Mouse (Mus musculus) brain, embryonic 14.5 days (tissue): ENCODE data around the gene Tmem104. TPM values are rescaled to one million over a fixed set of nuclear protein-coding genes. Genes with fewer than 3 reads are reported as not detected.

Experiments used
- DNase-seq: peaks from one replicate; pipeline ENCODE4 v3.0.0-alpha.2; 2011; ENCODE audit warnings: low read depth
- CTCF ChIP-seq: fragments of 200-500 bp; IDR thresholded peaks from 2 replicates; pipeline ENCODE4 v1.5.1; 2012; ENCODE audit warnings: inconsistent platforms, mild to moderate bottlenecking, moderate library complexity, borderline replicate concordance; ENCODE audit not compliant: insufficient read depth, insufficient read length; ENCODE audit errors: extremely low read depth
- POLR2A ChIP-seq: fragments of 200-500 bp; IDR thresholded peaks from 2 replicates; pipeline ENCODE4 v1.6.1; 2012; ENCODE audit warnings: mild to moderate bottlenecking, inconsistent platforms, borderline replicate concordance; ENCODE audit not compliant: poor library complexity, insufficient read depth, insufficient read length, severe bottlenecking; ENCODE audit errors: extremely low read depth
- polyA plus RNA-seq: library from polyadenylated mRNA; depleted of rRNA; stranded (reverse); fragments of >200 nt; gene quantifications from 2 replicates; pipeline ENCODE4 v1.2.3, GENCODE M21; 2012; rRNA removed

The Tmem104 gene
- polyA plus RNA-seq, 1 experiment = 10.7 TPM

DNA sequence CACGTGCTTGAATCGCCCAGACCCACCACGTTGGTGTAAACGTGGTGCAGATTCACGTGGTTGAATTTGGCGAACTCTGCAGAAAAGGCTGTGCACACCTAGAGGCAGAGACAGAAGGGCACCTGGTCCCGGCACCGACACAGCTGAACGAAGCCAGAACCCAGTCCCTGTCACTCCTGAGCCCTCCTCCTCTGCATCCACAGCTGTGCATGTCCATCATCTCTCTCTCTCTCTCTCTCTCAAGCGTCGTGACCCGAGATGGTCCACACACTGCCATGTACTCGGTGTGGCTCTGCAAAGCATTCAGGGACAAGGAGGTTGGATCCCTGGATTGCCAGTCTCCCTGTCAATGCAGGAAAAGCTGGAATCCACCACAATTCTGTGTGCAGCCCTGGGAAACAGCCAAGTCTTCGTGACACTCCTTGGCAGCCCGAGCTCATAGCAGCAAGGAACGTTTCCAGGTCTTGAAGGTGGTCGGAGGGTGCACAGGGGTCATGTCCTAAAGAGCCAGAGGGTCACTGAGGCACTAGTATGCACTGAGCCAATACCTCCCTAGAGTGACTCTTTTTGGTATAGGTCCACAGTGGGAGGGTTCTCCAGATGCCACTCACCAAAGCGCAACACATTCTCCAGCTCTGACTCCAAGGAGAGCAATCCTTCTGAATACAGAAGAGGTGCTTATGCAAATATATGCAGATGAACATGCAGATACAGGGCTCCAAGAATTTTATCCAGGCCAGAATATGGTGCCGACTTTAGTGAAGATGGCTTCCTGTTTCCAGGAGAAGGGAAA is 99.1 kb downstream of the Tmem104 start:
- peak; percentile 47 for DNase-seq
- TF ChIP-seq POLR2A (no peak), CTCF (no peak)

DNA sequence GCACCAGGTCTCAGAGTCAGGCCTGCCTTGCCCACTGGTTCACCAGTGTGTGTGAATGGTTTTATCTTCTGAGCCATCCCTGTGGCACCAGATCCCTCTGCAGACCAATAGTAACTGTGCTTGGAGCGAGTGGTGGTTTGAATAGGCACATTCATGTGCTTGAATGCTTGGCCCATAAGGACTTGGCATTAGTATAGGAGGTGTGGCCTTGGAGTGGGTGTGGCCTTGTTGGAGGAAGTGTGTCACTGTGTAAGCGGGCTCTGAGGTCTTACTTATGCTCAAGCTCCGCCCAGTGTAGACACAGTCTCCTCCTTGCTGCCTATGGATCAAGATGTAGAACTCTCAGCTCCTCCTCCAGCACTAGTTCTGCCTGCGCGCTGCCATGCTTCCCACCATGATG is 100.1 kb downstream of the Tmem104 start:
- no peak for TF ChIP-seq CTCF
- TF ChIP-seq POLR2A = no peak
- peak; percentile 43 for DNase-seq

DNA sequence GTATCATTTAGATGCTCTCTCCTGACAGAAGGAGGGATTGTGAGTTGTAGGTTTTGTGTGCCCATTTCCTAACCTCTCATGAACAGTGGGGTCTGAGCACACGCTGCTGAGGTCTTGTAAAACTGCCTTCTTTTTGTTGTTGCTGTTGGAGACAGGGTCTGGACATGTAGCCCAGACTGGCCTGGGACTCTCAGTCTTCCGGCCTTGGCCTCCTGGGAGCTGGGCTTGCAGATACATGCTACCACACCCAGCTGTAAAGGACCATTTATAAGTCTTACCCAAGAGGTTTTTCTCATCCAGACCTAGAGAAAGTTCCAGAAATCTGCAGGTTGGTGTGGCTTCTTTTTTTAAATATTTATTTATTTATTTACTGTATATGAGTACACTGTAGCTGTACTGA is 101.0 kb downstream of the Tmem104 start:
- TF ChIP-seq POLR2A = no peak
- TF ChIP-seq CTCF = no peak
- DNase-seq = no peak

DNA sequence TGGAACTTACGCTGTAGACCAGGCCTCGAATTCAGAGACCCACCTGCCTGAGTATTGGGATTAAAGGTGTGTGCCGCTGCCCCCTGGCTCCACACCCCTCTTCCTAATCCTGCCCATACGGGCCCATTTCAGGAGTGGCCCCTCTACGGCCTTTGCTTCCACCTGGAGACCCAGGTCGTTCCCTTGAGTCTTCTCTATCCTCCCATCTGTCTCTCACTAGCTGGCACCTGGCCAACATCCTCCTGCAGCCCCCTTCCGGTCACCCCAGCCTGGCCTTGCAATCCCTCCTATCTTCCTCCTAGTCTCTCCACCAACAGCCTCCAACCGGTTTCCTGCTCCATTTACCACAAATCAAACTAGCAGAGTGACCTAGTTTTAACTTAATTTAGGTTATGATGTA is 102.6 kb downstream of the Tmem104 start:
- TF ChIP-seq CTCF (no peak), POLR2A (no peak)
- DNase-seq = no peak

DNA sequence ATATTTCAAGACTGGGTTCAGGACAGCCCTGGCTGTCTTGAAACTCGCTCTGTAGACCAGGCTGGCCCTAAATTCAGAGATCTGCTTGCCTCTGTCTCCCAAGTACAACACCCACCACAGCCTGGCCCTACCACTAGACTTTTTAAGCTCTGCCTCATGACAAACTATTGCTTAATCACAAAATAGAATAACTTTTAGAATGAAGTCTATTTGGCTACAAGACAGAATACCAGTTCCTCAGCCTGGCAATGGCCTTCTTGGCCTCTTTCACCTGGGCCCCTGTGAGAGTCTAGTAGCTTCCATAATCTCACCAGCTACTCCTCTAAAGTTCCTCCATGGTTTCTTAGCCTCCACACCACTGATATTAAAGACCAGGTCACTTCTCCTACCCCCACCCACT is 103.0 kb downstream of the Tmem104 start:
- TF ChIP-seq POLR2A (no peak), CTCF (no peak)
- no peak for DNase-seq

DNA sequence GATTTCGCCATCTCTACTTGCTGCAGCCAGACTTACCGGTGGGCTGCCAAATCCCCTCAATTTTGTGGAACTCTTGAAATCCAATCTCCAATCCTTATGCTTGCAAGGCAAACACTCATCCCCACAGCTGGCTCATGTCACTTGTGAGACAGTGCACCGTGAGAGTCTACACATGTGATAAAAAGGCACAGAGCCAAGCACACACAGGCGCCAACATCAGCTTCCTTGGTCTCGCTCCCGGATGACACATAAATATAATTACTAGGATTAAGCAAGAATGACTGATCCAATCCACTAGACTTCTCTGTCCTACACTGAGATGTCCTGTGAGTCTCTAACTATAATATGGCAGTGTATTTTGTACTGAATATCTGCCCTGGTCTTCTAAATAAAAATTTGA is 103.6 kb downstream of the Tmem104 start:
- peak; percentile 56 for DNase-seq
- TF ChIP-seq CTCF (no peak), POLR2A (no peak)

DNA sequence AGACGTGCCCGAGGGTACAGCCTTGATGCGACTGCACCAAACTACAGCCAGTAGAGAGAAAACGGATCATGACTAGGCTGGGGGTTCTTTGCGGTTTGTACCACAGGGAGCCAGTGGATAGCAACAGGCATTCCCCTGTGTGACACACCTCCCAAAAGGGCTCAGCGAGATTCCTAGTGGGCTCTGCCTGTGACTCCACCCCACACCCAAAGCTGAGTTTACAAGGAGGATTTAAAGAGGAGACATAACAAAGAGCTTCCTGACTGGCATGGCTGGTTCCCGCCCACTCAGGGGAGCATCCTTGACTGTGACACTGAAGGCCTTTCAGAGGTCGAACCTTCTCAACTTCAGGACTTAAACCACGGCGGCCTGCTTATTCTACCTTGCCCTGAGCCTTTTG is 104.2 kb downstream of the Tmem104 start:
- DNase-seq = no peak
- TF ChIP-seq POLR2A = no peak
- TF ChIP-seq CTCF = no peak

DNA sequence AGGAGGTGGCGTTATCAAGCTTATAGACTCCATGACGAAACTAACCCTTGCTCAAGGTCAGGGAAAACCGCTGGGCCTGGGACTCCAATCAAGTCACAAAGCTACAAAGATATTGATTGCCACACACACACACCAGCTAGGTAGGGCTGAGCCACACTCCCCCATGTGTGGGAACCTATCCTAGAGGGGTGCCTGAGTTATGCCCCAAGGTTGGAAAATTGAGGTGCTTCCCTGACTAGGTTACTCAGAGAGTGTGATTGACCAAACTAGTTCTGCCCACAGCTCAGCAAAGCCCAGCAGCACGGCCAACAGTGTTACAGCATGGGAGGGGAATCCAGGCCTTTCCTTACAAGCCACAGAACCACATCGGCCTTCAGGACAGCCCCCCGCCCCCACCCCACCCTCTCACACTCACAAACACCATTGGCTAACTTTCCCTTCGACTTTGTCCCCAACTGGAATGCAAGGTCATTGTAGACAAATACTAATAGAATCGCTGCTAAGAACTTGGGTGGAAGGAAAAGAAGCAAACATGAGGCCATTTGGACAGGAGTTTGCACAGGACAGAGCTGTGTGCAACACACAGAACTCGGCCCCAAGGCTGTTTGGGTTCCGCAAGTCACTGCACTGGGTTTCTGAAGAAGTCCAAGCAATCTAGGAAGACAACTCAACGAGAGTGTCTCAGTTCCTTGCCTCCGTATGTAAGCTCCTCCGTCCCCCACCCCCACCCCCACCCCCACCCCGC is 105.5 kb downstream of the Tmem104 start:
- TF ChIP-seq CTCF (no peak), POLR2A (no peak)
- DNase-seq = no peak

DNA sequence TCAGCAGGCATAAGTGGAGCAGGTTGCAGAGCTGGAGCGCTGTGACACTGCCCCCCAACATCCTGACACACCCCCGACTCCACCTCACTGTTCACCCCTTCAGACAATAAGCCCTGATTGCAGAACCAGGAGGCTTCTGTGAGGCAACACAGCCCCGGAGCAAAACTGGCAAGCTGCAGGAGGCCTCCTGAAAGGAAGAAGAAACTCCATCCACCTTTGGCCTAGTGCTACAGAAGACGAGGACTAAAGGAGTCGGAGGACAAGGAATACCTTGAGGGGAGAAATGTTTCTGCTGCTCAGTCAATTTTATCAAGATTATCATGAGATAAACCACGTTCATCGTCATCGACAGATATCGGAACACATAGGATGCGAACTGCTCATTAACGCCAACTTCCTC is 108.7 kb downstream of the Tmem104 start:
- TF ChIP-seq POLR2A (no peak), CTCF (no peak)
- no peak for DNase-seq

Other genes starting within 250 kb of the Tmem104 start
- 0.15 TPM in 1 of 2 replicates, not detected in the other for gene Cd300c, start 218.3 kb upstream of the Tmem104 start, polyA plus RNA-seq
- 0.06 and 0.11 TPM in 2 replicates for gene Cd300ld, start 197.6 kb upstream of the Tmem104 start, polyA plus RNA-seq
- 1.0 and 1.5 TPM in 2 replicates for gene Cd300c2, start 185.6 kb upstream of the Tmem104 start, polyA plus RNA-seq
- not detected in 2 replicates for gene Cd300ld2, start 171.3 kb upstream of the Tmem104 start, polyA plus RNA-seq
- 0.16 and 0.21 TPM in 2 replicates for gene Cd300ld4, start 160.5 kb upstream of the Tmem104 start, polyA plus RNA-seq
- gene Cd300ld5, start 149.7 kb upstream of the Tmem104 start, polyA plus RNA-seq = 0.21 and 0.23 TPM in 2 replicates
- 0.10 TPM in 1 of 2 replicates, not detected in the other for gene Cd300ld3, start 139.1 kb upstream of the Tmem104 start, polyA plus RNA-seq
- gene Cd300e, start 125.3 kb upstream of the Tmem104 start, polyA plus RNA-seq = not detected in 2 replicates
- gene Rab37, start 96.1 kb upstream of the Tmem104 start, polyA plus RNA-seq = 0.83 and 0.89 TPM in 2 replicates
- 0.10 and 0.15 TPM in 2 replicates for gene Cd300lf, start 53.5 kb upstream of the Tmem104 start, polyA plus RNA-seq
- 31.6 and 40.5 TPM in 2 replicates for gene Slc9a3r1, start 24.1 kb upstream of the Tmem104 start, polyA plus RNA-seq
- gene Nat9, start 372 bp downstream of the Tmem104 start, polyA plus RNA-seq = 16.0 and 16.9 TPM in 2 replicates
- 0.89 and 1.2 TPM in 2 replicates for gene Grin2c, start 79.8 kb downstream of the Tmem104 start, polyA plus RNA-seq
- 26.1 and 32.4 TPM in 2 replicates for gene Fdxr, start 89.6 kb downstream of the Tmem104 start, polyA plus RNA-seq
- 1.6 and 2.4 TPM in 2 replicates for gene Fads6, start 110.2 kb downstream of the Tmem104 start, polyA plus RNA-seq
- gene Otop2, start 119.7 kb downstream of the Tmem104 start, polyA plus RNA-seq = 0.13 and 0.15 TPM in 2 replicates
- 0.04 and 0.11 TPM in 2 replicates for gene Ush1g, start 134.6 kb downstream of the Tmem104 start, polyA plus RNA-seq
- gene Otop3, start 147.2 kb downstream of the Tmem104 start, polyA plus RNA-seq = 0.29 and 0.64 TPM in 2 replicates
- gene Hid1, start 180.3 kb downstream of the Tmem104 start, polyA plus RNA-seq = 61.7 and 64.8 TPM in 2 replicates
- gene Cdr2l, start 194.4 kb downstream of the Tmem104 start, polyA plus RNA-seq = 39.1 and 50.8 TPM in 2 replicates
- 115 and 126 TPM in 2 replicates for gene Mrpl58, start 216.3 kb downstream of the Tmem104 start, polyA plus RNA-seq
- 399 and 402 TPM in 2 replicates for gene Atp5h, start 232.5 kb downstream of the Tmem104 start, polyA plus RNA-seq
- gene Kctd2, start 232.6 kb downstream of the Tmem104 start, polyA plus RNA-seq = 45.9 and 46.8 TPM in 2 replicates